Mouse (Mus musculus) neural tube, embryonic 14.5 days (tissue): ENCODE data around the gene Tfap2e. TPM values are rescaled to one million over a fixed set of nuclear protein-coding genes. Genes with fewer than 3 reads are reported as not detected.

Experiments used
- ATAC-seq: fragments of 200-750 bp; cut with Nextera tagmentation; 2 replicates; pipeline ENCODE4 v1.8.0; 2017; ENCODE audit warnings: low read depth, mild to moderate bottlenecking, moderate TSS enrichment, moderate library complexity
- H3K27ac ChIP-seq: fragments of 300-500 bp; sonication (generic); 2 replicates; pipeline ENCODE4 v1.5.1; 2014; ENCODE audit warnings: low read depth, mild to moderate bottlenecking, control low read depth, low read length, moderate library complexity, mixed read lengths
- H3K27me3 ChIP-seq: fragments of 300-500 bp; sonication (generic); 2 replicates; pipeline ENCODE4 v1.6.1; 2014; ENCODE audit warnings: low read length; ENCODE audit not compliant: control insufficient read depth, insufficient read depth
- H3K36me3 ChIP-seq: fragments of 300-500 bp; sonication (generic); 2 replicates; pipeline ENCODE4 v1.6.1; 2014; ENCODE audit warnings: low read length, mixed read lengths; ENCODE audit not compliant: control insufficient read depth, insufficient read depth
- H3K4me1 ChIP-seq: fragments of 300-500 bp; sonication (generic); 2 replicates; pipeline ENCODE4 v1.6.1; 2014; ENCODE audit warnings: low read length; ENCODE audit not compliant: control insufficient read depth, insufficient read depth
- H3K4me2 ChIP-seq: fragments of 300-500 bp; sonication (generic); 2 replicates; pipeline ENCODE4 v1.6.1; 2014; ENCODE audit warnings: mild to moderate bottlenecking, low read depth, low read length, control low read depth
- H3K4me3 ChIP-seq: fragments of 300-500 bp; sonication (generic); 2 replicates; pipeline ENCODE4 v1.5.1; 2014; ENCODE audit warnings: low read depth, low read length, control low read depth, mixed read lengths
- H3K9ac ChIP-seq: fragments of 300-500 bp; sonication (generic); replicated peaks from 2 replicates; pipeline ENCODE4 v1.6.1; 2014; ENCODE audit warnings: low read depth, mild to moderate bottlenecking, control low read depth, low read length, mixed read lengths
- H3K9me3 ChIP-seq: fragments of 300-500 bp; sonication (generic); 2 replicates; pipeline ENCODE4 v1.6.1; 2016; ENCODE audit warnings: low read length; ENCODE audit not compliant: control insufficient read depth
- WGBS: fragments of 180-500 bp; shearing (Covaris S2); extraction: QIAGEN DNeasy Blood & Tissue Kit; methylation state at CpG from one replicate; pipeline ENCODE4 v1.1.7; 2014; 5-methylcytosine and 5-hydroxymethylcytosine counted together
- polyA plus RNA-seq: library from polyadenylated mRNA; unstranded; fragments of >200 nt; fragmentation: Nextera tagmentation; extraction: Ambion mirVana; gene quantifications from 2 replicates; pipeline ENCODE4 v1.2.1, GENCODE M21; 2014

Tfap2e gene
- polyA plus RNA-seq, 1 experiment from 2014 or later: not detected

DNA sequence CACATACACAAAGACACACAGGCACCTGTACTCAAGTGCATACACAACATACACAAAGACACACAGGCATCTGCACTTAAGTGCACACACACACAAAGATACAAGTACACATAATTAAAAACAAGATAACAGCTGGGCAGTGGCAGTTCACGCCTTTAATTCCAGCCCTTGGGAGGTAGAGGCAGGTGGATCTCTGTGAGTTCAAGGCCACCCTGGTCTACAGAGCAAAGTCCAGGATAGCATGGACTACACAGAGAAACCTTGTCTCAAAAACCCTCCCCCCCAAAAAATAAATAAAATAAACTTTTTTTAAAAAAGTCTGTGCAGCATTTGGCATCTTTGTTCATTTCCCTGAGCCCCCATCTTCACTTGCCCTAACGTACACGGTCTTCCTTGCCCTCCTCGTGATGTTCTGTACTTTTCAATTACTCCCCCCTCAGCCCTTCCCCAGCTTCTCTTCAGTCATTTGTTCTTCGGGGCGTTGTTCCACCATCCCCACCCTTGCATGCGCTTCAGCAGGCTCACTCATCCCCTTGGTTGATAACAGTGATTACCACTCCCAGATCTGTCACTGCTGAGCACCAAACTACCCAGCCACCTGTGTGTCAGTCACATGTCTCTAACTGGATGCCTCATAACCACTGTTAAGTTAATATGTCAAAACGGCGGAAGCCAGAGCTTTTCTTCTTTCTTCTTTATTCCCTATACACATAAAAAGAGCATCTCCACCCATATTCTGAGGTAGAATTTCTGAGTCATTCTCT is 33.9 kb upstream of the Tfap2e start:
- H3K36me3 ChIP-seq: no peaks in the 10 kb centered on the region
- no peak overlapping the region for H3K4me2 ChIP-seq
- no peaks in the 10 kb centered on the region for H3K27me3 ChIP-seq
- no peak overlapping the region for H3K9ac ChIP-seq
- no peak overlapping the region for H3K4me3 ChIP-seq
- ATAC-seq: no peak
- no peak overlapping the region for H3K27ac ChIP-seq
- H3K9me3 ChIP-seq: no peaks in the 10 kb centered on the region
- no peaks in the 10 kb centered on the region for H3K4me1 ChIP-seq
- 89% methylated on average over 9 of the region's 9 CpGs for WGBS

DNA sequence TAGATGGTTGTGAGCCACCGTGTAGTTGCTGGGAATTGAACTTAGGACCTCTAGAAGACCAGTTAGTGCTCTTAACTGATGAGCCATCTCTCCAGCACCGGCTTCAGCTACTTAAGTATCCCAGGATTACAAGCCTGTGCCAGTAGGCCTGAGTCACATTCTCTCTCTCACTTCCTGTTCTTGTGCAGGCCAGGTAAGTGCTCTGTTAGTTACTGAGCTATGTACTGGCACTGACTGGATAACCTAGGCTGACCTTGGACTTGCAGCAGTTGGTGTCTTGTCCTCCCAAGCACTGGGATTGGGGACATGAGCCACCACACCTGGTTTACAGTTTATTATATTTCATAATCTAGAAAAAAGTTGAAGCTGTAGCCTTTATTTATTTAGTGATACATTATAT is 27.4 kb upstream of the Tfap2e start:
- no peak for ATAC-seq
- no peak overlapping the region for H3K27ac ChIP-seq
- H3K9ac ChIP-seq: no peak overlapping the region
- no peaks in the 10 kb centered on the region for H3K9me3 ChIP-seq
- H3K36me3 ChIP-seq: peaks cover 2% of the 10 kb centered on the region; the same call in 1 of the 2 replicates
- H3K27me3 ChIP-seq: no peaks in the 10 kb centered on the region
- 89% methylated on average over 2 of the region's 2 CpGs for WGBS
- H3K4me2 ChIP-seq: no peak overlapping the region
- H3K4me3 ChIP-seq: no peak overlapping the region
- H3K4me1 ChIP-seq: no peaks in the 10 kb centered on the region

DNA sequence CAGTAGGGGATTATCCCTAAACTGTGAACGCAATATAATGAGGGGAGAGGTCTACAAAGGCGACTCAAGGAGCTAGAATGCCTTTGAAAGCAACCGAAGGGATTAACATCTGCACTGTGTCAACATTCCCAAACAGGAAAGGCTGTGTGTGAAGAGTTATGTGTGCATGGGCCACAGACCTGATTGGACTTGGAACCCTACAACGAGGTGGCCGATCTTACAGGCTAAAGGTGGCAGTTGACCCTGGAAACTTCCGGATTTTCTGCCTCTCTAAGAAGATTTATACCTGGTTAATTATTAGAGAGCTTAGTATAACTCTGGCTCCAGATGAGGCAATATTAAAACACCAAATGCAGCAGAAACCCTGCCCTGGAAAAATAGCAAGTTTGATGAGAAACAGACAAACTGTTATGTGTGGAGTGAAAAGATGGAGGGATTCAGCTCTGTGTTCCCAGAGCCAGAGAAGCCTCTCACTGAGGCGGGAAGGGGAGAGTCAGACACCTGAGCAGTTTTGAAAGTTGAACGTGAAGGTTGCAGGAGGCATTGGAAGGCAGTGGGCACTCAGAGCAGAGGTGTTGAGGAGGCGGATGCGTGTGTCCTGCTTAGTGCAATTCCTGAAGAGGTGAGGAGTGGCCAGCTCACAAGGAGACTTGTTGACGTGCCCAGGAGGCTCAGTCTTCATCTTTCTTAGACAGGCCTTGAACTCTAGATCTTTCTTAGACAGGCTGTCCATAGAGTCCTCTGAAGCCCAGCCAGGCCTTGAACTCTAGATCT is 26.7 kb upstream of the Tfap2e start:
- peaks cover 5% of the 10 kb centered on the region; the same call in 1 of the 2 replicates for H3K36me3 ChIP-seq

DNA sequence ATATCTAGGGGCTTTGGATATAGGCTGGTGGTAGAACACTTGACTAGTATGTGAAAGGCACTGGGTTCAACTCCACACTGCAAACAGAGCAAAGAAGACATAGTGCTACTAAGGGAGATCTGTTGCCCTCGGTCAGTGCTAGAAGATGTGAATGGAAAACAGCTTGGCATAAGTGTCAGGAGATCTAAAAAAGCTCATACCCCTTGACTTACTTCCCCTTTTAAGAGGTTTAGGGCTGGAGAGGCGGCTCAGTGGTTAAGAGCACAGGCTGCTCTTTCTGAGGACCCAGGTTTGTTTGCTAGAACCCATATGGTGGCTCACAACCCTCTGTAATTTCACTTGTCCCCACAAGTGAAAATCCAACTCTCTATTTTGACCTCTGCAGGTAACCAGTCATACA is 23.4 kb upstream of the Tfap2e start:
- Histone ChIP-seq H3K36me3 (peaks cover 8% of the 10 kb centered on the region; the same call in 1 of the 2 replicates), H3K27me3 (no peaks in the 10 kb centered on the region), H3K4me1 (peaks cover 10% of the 10 kb centered on the region), H3K27ac (no peak overlapping the region), H3K9me3 (no peaks in the 10 kb centered on the region), H3K4me3 (no peak overlapping the region), H3K9ac (no peak overlapping the region), H3K4me2 (no peak overlapping the region)
- WGBS: 96% methylated on average over 2 of the region's 2 CpGs
- ATAC-seq: no peak

More for the DNA sequence above, 26.7 kb upstream of the Tfap2e start:
- H3K4me2 ChIP-seq: no peak overlapping the region
- H3K9ac ChIP-seq: no peak overlapping the region
- H3K27ac ChIP-seq: no peak overlapping the region
- no peaks in the 10 kb centered on the region for H3K9me3 ChIP-seq
- no peaks in the 10 kb centered on the region for H3K27me3 ChIP-seq
- H3K4me3 ChIP-seq: no peak overlapping the region
- H3K4me1 ChIP-seq: no peaks in the 10 kb centered on the region
- WGBS: 85% methylated on average over 11 of the region's 11 CpGs
- ATAC-seq: no peak

DNA sequence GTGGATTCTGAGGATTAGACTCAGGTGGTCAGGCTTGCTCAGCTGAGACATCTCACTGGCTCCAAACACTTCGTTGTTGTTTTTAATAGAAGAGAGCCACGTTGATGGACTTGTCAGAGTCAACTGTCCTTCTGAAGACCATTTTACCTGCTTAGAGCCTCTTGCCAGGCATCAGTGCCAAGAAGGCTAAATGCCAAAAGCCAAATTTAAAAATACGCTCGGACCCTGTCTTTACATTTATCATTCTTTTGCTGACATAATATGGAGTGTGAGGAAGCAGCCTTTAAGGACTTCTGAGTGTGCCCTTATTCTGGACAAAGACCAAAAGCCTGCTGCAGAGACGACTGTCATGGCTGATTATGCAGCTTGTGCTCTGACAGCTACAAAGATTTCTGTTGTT is 22.3 kb upstream of the Tfap2e start:
- no peak overlapping the region for H3K9ac ChIP-seq
- no peak overlapping the region for H3K4me3 ChIP-seq
- H3K27ac ChIP-seq: no peak overlapping the region
- no peak overlapping the region for H3K4me2 ChIP-seq
- ATAC-seq: no peak
- no peaks in the 10 kb centered on the region for H3K9me3 ChIP-seq
- peaks cover 11% of the 10 kb centered on the region for H3K4me1 ChIP-seq
- peaks cover 8% of the 10 kb centered on the region; the same call in 1 of the 2 replicates for H3K36me3 ChIP-seq
- 90% methylated on average over 5 of the region's 5 CpGs for WGBS
- no peaks in the 10 kb centered on the region for H3K27me3 ChIP-seq

DNA sequence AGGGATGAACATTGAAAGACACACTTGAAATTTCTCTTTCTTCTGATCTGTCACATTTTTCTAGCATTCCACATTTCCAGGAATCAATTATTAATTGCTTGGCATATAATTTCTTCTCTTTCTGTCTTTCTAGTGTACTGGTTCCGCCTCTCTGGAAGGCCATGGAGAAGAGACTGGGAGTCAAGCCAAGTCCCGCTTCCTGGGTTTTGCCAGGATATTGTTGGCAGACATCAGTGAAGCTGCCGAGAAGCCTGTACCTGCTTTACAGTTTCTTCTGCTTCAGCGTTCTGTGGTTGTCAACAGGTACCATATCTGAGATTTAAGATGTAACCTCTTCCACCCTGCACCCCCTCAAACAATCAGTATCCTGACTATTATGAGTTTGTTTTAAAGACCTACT is 20.7 kb upstream of the Tfap2e start:
- Histone ChIP-seq H3K9me3 (no peaks in the 10 kb centered on the region), H3K4me3 (no peak overlapping the region), H3K9ac (no peak overlapping the region), H3K4me2 (no peak overlapping the region), H3K36me3 (peaks cover 5% of the 10 kb centered on the region; the same call in 1 of the 2 replicates), H3K4me1 (peaks cover 13% of the 10 kb centered on the region), H3K27me3 (no peaks in the 10 kb centered on the region), H3K27ac (no peak overlapping the region)
- ATAC-seq: no peak
- WGBS: 77% methylated on average over 4 of the region's 4 CpGs

DNA sequence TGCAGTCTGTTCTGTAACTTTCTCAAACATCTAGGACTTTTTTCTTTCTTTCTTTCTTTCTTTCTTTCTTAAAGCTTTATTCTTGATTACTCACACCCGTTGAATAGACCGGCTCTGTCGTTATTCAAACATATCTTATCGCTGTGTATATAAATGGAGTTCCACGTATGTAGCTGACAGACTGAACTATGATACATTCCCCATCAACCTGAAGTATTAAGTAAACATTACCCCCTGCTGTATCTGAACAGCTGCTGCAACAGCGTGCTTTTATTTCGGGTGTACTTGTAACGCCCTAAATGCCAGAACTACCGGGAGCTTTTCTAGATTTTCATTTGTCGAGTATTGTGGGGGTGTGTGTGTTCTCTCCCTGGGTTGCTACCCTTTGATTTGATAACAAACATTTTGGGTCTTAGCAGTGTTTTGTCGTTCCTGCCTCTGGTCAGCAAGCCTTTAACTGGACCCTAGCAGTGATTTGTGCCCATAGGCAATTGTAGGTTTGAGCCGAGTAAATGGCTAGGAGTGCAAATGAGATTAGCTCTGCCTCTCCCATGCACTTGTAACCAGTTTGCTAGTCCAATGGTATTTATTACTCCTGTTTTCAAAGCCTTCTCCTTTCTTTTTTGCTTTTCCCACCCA is 18.8 kb upstream of the Tfap2e start:
- Histone ChIP-seq H3K36me3 (0 out of 2 replicates have a peak, but pooled peaks cover 5% of the 10 kb centered on the region), H3K4me3 (peak overlapping the region; percentile 67), H3K9ac (no peak overlapping the region), H3K27ac (no peak overlapping the region), H3K27me3 (no peaks in the 10 kb centered on the region), H3K4me1 (peaks cover 29% of the 10 kb centered on the region), H3K9me3 (no peaks in the 10 kb centered on the region), H3K4me2 (peak overlapping the region; percentile 62)
- ATAC-seq: no peak
- 44% methylated on average over 12 of the region's 12 CpGs for WGBS

DNA sequence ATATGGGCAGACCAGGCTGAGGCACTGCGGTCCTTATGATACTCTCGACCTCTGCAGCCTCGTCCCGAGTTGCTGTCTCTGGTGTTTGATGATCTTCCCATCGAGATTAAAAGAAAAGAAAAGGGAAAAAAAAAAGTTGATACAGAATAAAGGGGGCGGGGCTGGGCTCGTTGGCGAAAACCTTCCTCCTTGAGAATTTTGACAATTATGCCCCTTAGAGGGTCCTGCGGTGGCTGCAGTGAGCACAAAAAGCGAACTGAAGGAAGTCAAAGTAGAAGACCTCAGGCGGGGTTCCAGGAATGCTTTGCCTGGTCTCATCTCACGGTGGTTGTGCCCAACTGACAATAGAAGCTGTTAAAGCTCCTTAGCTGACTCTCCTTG is 18.2 kb upstream of the Tfap2e start:
- ATAC-seq: no peak
- Histone ChIP-seq H3K9me3 (no peaks in the 10 kb centered on the region), H3K4me1 (peaks cover 36% of the 10 kb centered on the region), H3K36me3 (peaks cover 10% of the 10 kb centered on the region; the same call in 1 of the 2 replicates), H3K9ac (peak overlapping the region; percentile 69), H3K27ac (peak overlapping the region; percentile 96), H3K4me3 (peak overlapping the region; percentile 67), H3K4me2 (peak overlapping the region; percentile 62), H3K27me3 (no peaks in the 10 kb centered on the region)
- WGBS: 2% methylated on average over 12 of the region's 12 CpGs
